Comparison of ENCODE assay signal across 12 mouse cellular contexts in genomic region chr11:97429615-97430014, GRCm38 (mm10). TPM values are rescaled to one million over a fixed set of nuclear protein-coding genes. Genes with fewer than 3 reads are reported as not detected.
DNase-seq lines count a peak whose midpoint lies in the region; ATAC-seq and TF ChIP-seq lines count a peak whose summit lies in the region.
"Had no signal": no experiment of that assay in that cellular context is flagged by ENCODE, and none has a peak within 500 bp of the region (broad histone marks: within the 10 kb centered on the region; RNA-seq: fewer than 3 reads in every experiment).

No protein-coding gene starts in this region.

- H3K9ac ChIP-seq in heart, adult 2 months (ENCODE audit: low read depth, low read length) = no peak overlapping the region
- H3K9ac ChIP-seq in heart, embryonic 15.5 days = no peak overlapping the region
- peak overlapping the region; percentile 63 for H3K9ac ChIP-seq in liver, embryonic 14.5 days (replicated peaks)
- H3K9ac ChIP-seq: embryonic facial prominence, embryonic 13.5 days; forebrain, embryonic 12.5 days had no signal

- no peaks in the 10 kb centered on the region for H3K79me2 ChIP-seq in heart, adult 2 months (replicated peaks; ENCODE audit: control insufficient read depth, insufficient read depth, low read length)

- H3K36me3 ChIP-seq in heart, adult 2 months (ENCODE audit: control insufficient read depth, insufficient read depth, low read length) = no peaks in the 10 kb centered on the region
- no peaks in the 10 kb centered on the region for H3K36me3 ChIP-seq in heart, embryonic 15.5 days
- H3K36me3 ChIP-seq in liver, embryonic 14.5 days (replicated peaks; ENCODE audit: control insufficient read depth, insufficient read depth, low read depth) = no peaks in the 10 kb centered on the region
- H3K36me3 ChIP-seq: embryonic facial prominence, embryonic 13.5 days; forebrain, embryonic 12.5 days had no signal

- ATAC-seq in heart, embryonic 15.5 days (replicated peaks; ENCODE audit: insufficient number of reproducible peaks, insufficient read depth, low FRiP score, low read depth) = 0 out of 2 replicates have a peak, but pooled peaks have one; percentile 17
- no peak for ATAC-seq in liver, embryonic 14.5 days (ENCODE audit: insufficient read depth)
- no peak for ATAC-seq in activated CD4-positive, CD25-positive, alpha-beta regulatory T cell, adult 4 months

- H3K4me2 ChIP-seq in heart, embryonic 15.5 days = peak overlapping the region; percentile 88; the same call in 1 of the 2 replicates
- H3K4me2 ChIP-seq in liver, embryonic 14.5 days (ENCODE audit: low read depth) = peak overlapping the region; percentile 87
- H3K4me2 ChIP-seq: embryonic facial prominence, embryonic 13.5 days; forebrain, embryonic 12.5 days; midbrain, embryonic 11.5 days had no signal

- DNase-seq in heart, adult 2 months = peak; percentile 53 to 68
- DNase-seq in heart, postnatal 25 days (ENCODE audit: low spot score) = no peak
- no peak for DNase-seq in liver, embryonic 14.5 days (ENCODE audit: low read depth in 3 of 3, low spot score in 3 of 3)
- no peak for DNase-seq in adrenal gland, adult 8-10 months
- no peak for DNase-seq in c-Kit-positive CD71-positive TER-119-positive erythroid progenitor cells, embryonic 14.5 days (ENCODE audit: low spot score)
- DNase-seq: cerebellum, postnatal 14 days had no signal

- no peak for TF ChIP-seq CTCF in heart, adult 2 months (IDR thresholded peaks at IDR 0.05)
- TF ChIP-seq CTCF in bone marrow, adult 2 months (IDR thresholded peaks at IDR 0.05; ENCODE audit: control insufficient read depth, insufficient read depth, low read length) = no peak
- no peak for TF ChIP-seq CTCF in liver, embryonic 14.5 days (IDR thresholded peaks at IDR 0.05; ENCODE audit: low read depth)

- no peak overlapping the region for H3K27ac ChIP-seq in heart, adult 2 months
- H3K27ac ChIP-seq in bone marrow, adult 2 months (ENCODE audit: control insufficient read depth, insufficient read depth, low read depth, low read length, poor library complexity) = peak overlapping the region; percentile 52; the same call in 1 of the 2 replicates
- H3K27ac ChIP-seq in heart, embryonic 15.5 days = peak overlapping the region; percentile 91
- H3K27ac ChIP-seq in liver, embryonic 14.5 days = peak overlapping the region; percentile 96
- H3K27ac ChIP-seq: embryonic facial prominence, embryonic 13.5 days; forebrain, embryonic 12.5 days had no signal

- H3K9me3 ChIP-seq in heart, embryonic 15.5 days (replicated peaks) = no peaks in the 10 kb centered on the region
- no peaks in the 10 kb centered on the region for H3K9me3 ChIP-seq in liver, embryonic 14.5 days (ENCODE audit: control insufficient read depth, low read length)
- H3K9me3 ChIP-seq: embryonic facial prominence, embryonic 13.5 days; forebrain, embryonic 12.5 days had no signal

- H3K4me1 ChIP-seq in heart, adult 2 months (ENCODE audit: control insufficient read depth, insufficient read depth, low read length) = peaks cover 7% of the 10 kb centered on the region
- peaks cover 7% of the 10 kb centered on the region; the same call in 1 of the 2 replicates for H3K4me1 ChIP-seq in bone marrow, adult 2 months (ENCODE audit: control insufficient read depth, insufficient read depth, low read length)
- H3K4me1 ChIP-seq in heart, embryonic 15.5 days (replicated peaks) = peaks cover 51% of the 10 kb centered on the region
- H3K4me1 ChIP-seq in liver, embryonic 14.5 days (replicated peaks; ENCODE audit: control insufficient read depth in 2 of 2, insufficient read depth in 2 of 2, low read length in 1 of 2) = peaks cover 41 to 44% of the 10 kb centered on the region in 2 experiments

- no peak for TF ChIP-seq POLR2A in heart, adult 2 months (IDR thresholded peaks at IDR 0.05; ENCODE audit: insufficient read depth, low read depth, low read length)
- no peak for TF ChIP-seq POLR2A in bone marrow, adult 2 months (IDR thresholded peaks at IDR 0.05; ENCODE audit: borderline replicate concordance, control insufficient read depth, low read depth, low read length)

- intact Hi-C loops in heart, adult 2 months (cut with DNase I) = no loop called here
- intact Hi-C loops in heart, postnatal 25 days (cut with DNase I) = loop anchor here (2.0 kb wide), 1 partner anchor 21 kb away; no protein-coding TSS in a partner anchor

- H3K4me3 ChIP-seq in heart, adult 2 months = no peak overlapping the region
- H3K4me3 ChIP-seq in bone marrow, adult 2 months (replicated peaks; ENCODE audit: control insufficient read depth, low read depth, low read length) = no peak overlapping the region
- H3K4me3 ChIP-seq in heart, embryonic 15.5 days = no peak overlapping the region
- H3K4me3 ChIP-seq in liver, embryonic 14.5 days (ENCODE audit: insufficient read depth in 1 of 2, low read depth in 2 of 2, low read length in 2 of 2) = no peak overlapping the region
- H3K4me3 ChIP-seq: embryonic facial prominence, embryonic 13.5 days; forebrain, embryonic 12.5 days had no signal

- WGBS in heart, adult 2 months = 25% methylated on average over 8 of the region's 8 CpGs
- 38% methylated on average over 8 of the region's 8 CpGs for whole genome bisulfite sequencing in bone marrow, adult 2 months
- 50% methylated on average over 8 of the region's 8 CpGs for WGBS in heart, embryonic 15.5 days
- 70% methylated on average over 8 of the region's 8 CpGs for WGBS in liver, embryonic 14.5 days (ENCODE audit: insufficient replicate concordance)

- 0 out of 2 replicates have a peak, but pooled peaks have one; percentile 24 for TF ChIP-seq EP300 in heart, adult 2 months (IDR thresholded peaks at IDR 0.05; ENCODE audit: insufficient read depth, low read depth, low read length)
- no peak for TF ChIP-seq EP300 in liver, embryonic 14.5 days (IDR thresholded peaks at IDR 0.05; ENCODE audit: low read depth)

- no peaks in the 10 kb centered on the region for H3K27me3 ChIP-seq in heart, adult 2 months (ENCODE audit: control insufficient read depth, insufficient read depth, low read length)
- no peaks in the 10 kb centered on the region for H3K27me3 ChIP-seq in heart, embryonic 15.5 days
- no peaks in the 10 kb centered on the region for H3K27me3 ChIP-seq in liver, embryonic 14.5 days (ENCODE audit: control insufficient read depth, insufficient read depth, low read length)
- H3K27me3 ChIP-seq: embryonic facial prominence, embryonic 13.5 days had no signal

RNA-seq across cellular contexts. Expression of gene Arhgap23, which starts 14.3 kb away (rescaled TPM):
- 10 to 100 TPM; 12.8 to 13.7 TPM for total RNA-seq in heart, adult 2 months (2021)
- polyA plus RNA-seq in heart, adult 2 months (2012; rRNA removed) = 18.4 and 19.2 TPM in 2 replicates
- total RNA-seq in heart, postnatal 25 days (2021) = 10 to 100 TPM; 14.8 to 19.4 TPM
- polyA plus RNA-seq in bone marrow, adult 2 months (2011; ENCODE audit: insufficient read depth, insufficient read length, low replicate concordance, missing spikeins) = 32.9 and 39.9 TPM in 2 replicates
- 6.0 and 7.8 TPM in 2 replicates for polyA plus RNA-seq in heart, embryonic 15.5 days (2015; fragmentation: Nextera tagmentation; extraction: Ambion mirVana)
- 17.5 and 21.2 TPM in 2 replicates for polyA plus RNA-seq in liver, embryonic 14.5 days (2012; rRNA removed)
- polyA plus RNA-seq in liver, embryonic 14.5 days (2014; fragmentation: Nextera tagmentation; extraction: Ambion mirVana) = 7.3 and 7.9 TPM in 2 replicates
- total RNA-seq in adrenal gland, adult 8-10 months (2022) = 10 to 100 TPM; 23.3 to 36.4 (median 31.8) TPM
- not detected for polyA plus RNA-seq in activated CD4-positive, CD25-positive, alpha-beta regulatory T cell, adult 4 months (2017; shearing (Covaris generic))

Comparison
In these comparisons a context has a peak if more than half of its experiments do, and no peak if none do; other contexts are left out.
1. DNase-seq: peak in heart, adult 2 months (2 of 2); none in heart, postnatal 25 days (single experiment), liver, embryonic 14.5 days (0 of 3), adrenal gland, adult 8-10 months (single experiment) and c-Kit-positive CD71-positive TER-119-positive erythroid progenitor cells, embryonic 14.5 days (single experiment).